Mouse (Mus musculus) C2C12 (cell line): Measurements from ENCODE around the gene Shf.
"Not testable (repeated sequence)": the region's sequence is repeated elsewhere in the genome, so short reads cannot be mapped to it uniquely, and the experiment has no call there.

ENCODE experiments used
- CEBPB ChIP-seq: IDR thresholded peaks from one replicate; pipeline ENCODE4 v1.6.1; 2011; ENCODE audit warnings: low read depth, mild to moderate bottlenecking, control low read depth, moderate library complexity
- CTCF ChIP-seq: IDR thresholded peaks from one replicate; pipeline ENCODE4 v1.5.1; 2011; ENCODE audit not compliant: control insufficient read depth, insufficient read depth, insufficient read length
- FOSL1 ChIP-seq: IDR thresholded peaks from one replicate; pipeline ENCODE4 v1.8.0; 2011; ENCODE audit warnings: mild to moderate bottlenecking, low read length; ENCODE audit not compliant: poor library complexity, insufficient read depth, severe bottlenecking
- MAX ChIP-seq: IDR thresholded peaks from one replicate; pipeline ENCODE4 v1.6.1; 2011; ENCODE audit warnings: mild to moderate bottlenecking, control low read depth
- USF1 ChIP-seq: IDR thresholded peaks from one replicate; pipeline ENCODE4 v1.6.1; 2011; ENCODE audit warnings: low read depth, mild to moderate bottlenecking, control low read depth, moderate library complexity

GRCm38 (mm10) chr2:122387135-122387534, 18.2 kb upstream of the Shf start:
- not testable (repeated sequence) for TF ChIP-seq CTCF, MAX, USF1, CEBPB, FOSL1
